Mouse (Mus musculus): ENCODE measurements around the gene Rcn3. TPM values are rescaled to one million over a fixed set of nuclear protein-coding genes. Genes with fewer than 3 reads are reported as not detected.
A peak's percentile ranks its signal among the peaks of the same experiment; 100 is the strongest.

Rcn3 gene
- polyA plus RNA-seq, 1 experiment = 7.6 TPM

GRCm38 (mm10) chr7:45043307-45043706 is 48.7 kb downstream of the Rcn3 start:
- Histone ChIP-seq H3K27ac (ENCODE audit: insufficient read depth, low read length) (no peak overlapping the region), H3K4me1 (ENCODE audit: control insufficient read depth, insufficient read depth, low read length) (peaks cover 3% of the 10 kb centered on the region), H3K4me3 (replicated peaks; ENCODE audit: insufficient read depth, low read depth, low read length) (no peak overlapping the region), H3K27me3 (ENCODE audit: control insufficient read depth, insufficient read depth, low read length) (no peaks in the 10 kb centered on the region)
- WGBS = 91% methylated on average over 14 of the region's 14 CpGs
- no peak for DNase-seq
- TF ChIP-seq CTCF (IDR thresholded peaks at IDR 0.05; ENCODE audit: borderline replicate concordance, insufficient read depth, low read depth, low read length) = no peak

- TF ChIP-seq CTCF (IDR thresholded peaks at IDR 0.05; ENCODE audit: borderline replicate concordance, insufficient read depth, low read depth, low read length) = no peak
- no peak for TF ChIP-seq POLR2A (IDR thresholded peaks at IDR 0.05; ENCODE audit: borderline replicate concordance, insufficient read depth, low read length)
- Histone ChIP-seq H3K4me3 (replicated peaks; ENCODE audit: insufficient read depth, low read depth, low read length) (no peak overlapping the region), H3K27me3 (ENCODE audit: control insufficient read depth, insufficient read depth, low read length) (no peaks in the 10 kb centered on the region), H3K4me1 (ENCODE audit: control insufficient read depth, insufficient read depth, low read length) (no peaks in the 10 kb centered on the region; the same call in 1 of the 2 replicates), H3K27ac (ENCODE audit: insufficient read depth, low read length) (no peak overlapping the region)
- 87% methylated on average over 9 of the region's 9 CpGs for WGBS
- DNase-seq = no peak
Observed at GRCm38 (mm10) chr7:45040851-45041250, 51.2 kb downstream of the Rcn3 start.

- H3K27me3 ChIP-seq (ENCODE audit: control insufficient read depth, insufficient read depth, low read length) = no peaks in the 10 kb centered on the region
- 97% methylated on average over 9 of the region's 9 CpGs for WGBS
- H3K4me1 ChIP-seq (ENCODE audit: control insufficient read depth, insufficient read depth, low read length) = no peaks in the 10 kb centered on the region; the same call in 1 of the 2 replicates
- TF ChIP-seq CTCF (IDR thresholded peaks at IDR 0.05; ENCODE audit: borderline replicate concordance, insufficient read depth, low read depth, low read length) (no peak), POLR2A (IDR thresholded peaks at IDR 0.05; ENCODE audit: borderline replicate concordance, insufficient read depth, low read length) (no peak)
- no peak for DNase-seq
- no peak overlapping the region for H3K27ac ChIP-seq (ENCODE audit: insufficient read depth, low read length)
- no peak overlapping the region for H3K4me3 ChIP-seq (replicated peaks; ENCODE audit: insufficient read depth, low read depth, low read length)
Observed at GRCm38 (mm10) chr7:45038411-45038810, 53.6 kb downstream of the Rcn3 start.

- Histone ChIP-seq H3K4me3 (replicated peaks; ENCODE audit: insufficient read depth, low read depth, low read length) (no peak overlapping the region), H3K27me3 (ENCODE audit: control insufficient read depth, insufficient read depth, low read length) (no peaks in the 10 kb centered on the region), H3K4me1 (ENCODE audit: control insufficient read depth, insufficient read depth, low read length) (no peaks in the 10 kb centered on the region; the same call in 1 of the 2 replicates), H3K27ac (ENCODE audit: insufficient read depth, low read length) (no peak overlapping the region)
- TF ChIP-seq POLR2A (IDR thresholded peaks at IDR 0.05; ENCODE audit: borderline replicate concordance, insufficient read depth, low read length) (no peak), CTCF (IDR thresholded peaks at IDR 0.05; ENCODE audit: borderline replicate concordance, insufficient read depth, low read depth, low read length) (peak; percentile 73)
- WGBS = 62% methylated on average over 7 of the region's 7 CpGs
- peak in 1 of 2 experiments; percentile 36 for DNase-seq
Observed at GRCm38 (mm10) chr7:45037720-45038361, 54.2 kb downstream of the Rcn3 start.

GRCm38 (mm10) chr7:45036702-45037101 is 55.3 kb downstream of the Rcn3 start:
- TF ChIP-seq CTCF (IDR thresholded peaks at IDR 0.05; ENCODE audit: borderline replicate concordance, insufficient read depth, low read depth, low read length) = no peak
- TF ChIP-seq POLR2A (IDR thresholded peaks at IDR 0.05; ENCODE audit: borderline replicate concordance, insufficient read depth, low read length) = no peak
- Histone ChIP-seq H3K4me1 (ENCODE audit: control insufficient read depth, insufficient read depth, low read length) (no peaks in the 10 kb centered on the region; the same call in 1 of the 2 replicates), H3K4me3 (replicated peaks; ENCODE audit: insufficient read depth, low read depth, low read length) (no peak overlapping the region), H3K27ac (ENCODE audit: insufficient read depth, low read length) (no peak overlapping the region), H3K27me3 (ENCODE audit: control insufficient read depth, insufficient read depth, low read length) (no peaks in the 10 kb centered on the region)
- WGBS = 92% methylated on average over 11 of the region's 11 CpGs
- DNase-seq = no peak

- DNase-seq = no peak
- Histone ChIP-seq H3K27ac (ENCODE audit: insufficient read depth, low read length) (no peak overlapping the region), H3K4me3 (replicated peaks; ENCODE audit: insufficient read depth, low read depth, low read length) (no peak overlapping the region), H3K4me1 (ENCODE audit: control insufficient read depth, insufficient read depth, low read length) (no peaks in the 10 kb centered on the region), H3K27me3 (ENCODE audit: control insufficient read depth, insufficient read depth, low read length) (no peaks in the 10 kb centered on the region)
- WGBS = 91% methylated on average over 3 of the region's 3 CpGs
- TF ChIP-seq CTCF (IDR thresholded peaks at IDR 0.05; ENCODE audit: borderline replicate concordance, insufficient read depth, low read depth, low read length) = no peak
- TF ChIP-seq POLR2A (IDR thresholded peaks at IDR 0.05; ENCODE audit: borderline replicate concordance, insufficient read depth, low read length) = no peak
Observed at GRCm38 (mm10) chr7:45035631-45036030, 56.4 kb downstream of the Rcn3 start.

GRCm38 (mm10) chr7:45033722-45034359 is 58.2 kb downstream of the Rcn3 start:
- 91% methylated on average over 19 of the region's 19 CpGs for WGBS
- no peak overlapping the region for H3K4me3 ChIP-seq (replicated peaks; ENCODE audit: insufficient read depth, low read depth, low read length)
- H3K4me1 ChIP-seq (ENCODE audit: control insufficient read depth, insufficient read depth, low read length) = no peaks in the 10 kb centered on the region
- TF ChIP-seq CTCF (IDR thresholded peaks at IDR 0.05; ENCODE audit: borderline replicate concordance, insufficient read depth, low read depth, low read length) (no peak), POLR2A (IDR thresholded peaks at IDR 0.05; ENCODE audit: borderline replicate concordance, insufficient read depth, low read length) (no peak)
- no peak overlapping the region for H3K27ac ChIP-seq (ENCODE audit: insufficient read depth, low read length)
- DNase-seq = no peak
- H3K27me3 ChIP-seq (ENCODE audit: control insufficient read depth, insufficient read depth, low read length) = no peaks in the 10 kb centered on the region

Other genes with a start within 250 kb of the Rcn3 start
- gene Akt1s1, start 243.2 kb downstream of the Rcn3 start, polyA plus RNA-seq (2012; rRNA removed) = 78.3 and 83.6 TPM in 2 replicates
- 119 and 123 TPM in 2 replicates for gene Tbc1d17, start 243.1 kb downstream of the Rcn3 start, polyA plus RNA-seq (2012; rRNA removed)
- gene Pnkp, start 235.1 kb downstream of the Rcn3 start, polyA plus RNA-seq (2012; rRNA removed) = 38.3 and 46.7 TPM in 2 replicates
- gene Ptov1, start 222.4 kb downstream of the Rcn3 start, polyA plus RNA-seq (2012; rRNA removed) = 355 and 364 TPM in 2 replicates
- 105 and 117 TPM in 2 replicates for gene Med25, start 199.5 kb downstream of the Rcn3 start, polyA plus RNA-seq (2012; rRNA removed)
- gene Fuz, start 196.1 kb downstream of the Rcn3 start, polyA plus RNA-seq (2012; rRNA removed) = 29.0 and 31.9 TPM in 2 replicates
- 216 and 229 TPM in 2 replicates for gene Ap2a1, start 162.7 kb downstream of the Rcn3 start, polyA plus RNA-seq (2012; rRNA removed)
- gene Tsks, start 149.0 kb downstream of the Rcn3 start, polyA plus RNA-seq (2012; rRNA removed) = 0.16 and 0.40 TPM in 2 replicates
- gene Cpt1c, start 117.4 kb downstream of the Rcn3 start, polyA plus RNA-seq (2012; rRNA removed) = 129 and 137 TPM in 2 replicates
- 225 and 227 TPM in 2 replicates for gene Prmt1, start 105.7 kb downstream of the Rcn3 start, polyA plus RNA-seq (2012; rRNA removed)
- 126 and 130 TPM in 2 replicates for gene Irf3, start 94.6 kb downstream of the Rcn3 start, polyA plus RNA-seq (2012; rRNA removed)
- gene Bcl2l12, start 93.5 kb downstream of the Rcn3 start, polyA plus RNA-seq (2012; rRNA removed) = 6.0 and 6.4 TPM in 2 replicates
- 115 and 120 TPM in 2 replicates for gene Scaf1, start 75.9 kb downstream of the Rcn3 start, polyA plus RNA-seq (2012; rRNA removed)
- 29.7 and 29.9 TPM in 2 replicates for gene Rras, start 74.3 kb downstream of the Rcn3 start, polyA plus RNA-seq (2012; rRNA removed)
- gene Prr12, start 39.3 kb downstream of the Rcn3 start, polyA plus RNA-seq (2012; rRNA removed) = 22.6 and 23.3 TPM in 2 replicates
- 106 and 112 TPM in 2 replicates for gene Nosip, start 29.8 kb downstream of the Rcn3 start, polyA plus RNA-seq (2012; rRNA removed)
- gene Prrg2, start 29.5 kb downstream of the Rcn3 start, polyA plus RNA-seq (2012; rRNA removed) = 23.3 and 23.7 TPM in 2 replicates
- 32.1 and 33.7 TPM in 2 replicates for gene Fcgrt, start 11.6 kb upstream of the Rcn3 start, polyA plus RNA-seq (2012; rRNA removed)
- 392 and 433 TPM in 2 replicates for gene Rps11, start 32.2 kb upstream of the Rcn3 start, polyA plus RNA-seq (2012; rRNA removed)
- 1,090 and 1,228 TPM in 2 replicates for gene Rpl13a, start 36.5 kb upstream of the Rcn3 start, polyA plus RNA-seq (2012; rRNA removed)
- 0.16 TPM in 1 of 2 replicates, not detected in the other for gene Gm45713, start 44.0 kb upstream of the Rcn3 start, polyA plus RNA-seq (2012; rRNA removed)
- gene Flt3l, start 44.2 kb upstream of the Rcn3 start, polyA plus RNA-seq (2012; rRNA removed) = 24.4 and 28.4 TPM in 2 replicates
- gene Pih1d1, start 62.1 kb upstream of the Rcn3 start, polyA plus RNA-seq (2012; rRNA removed) = 52.3 and 53.1 TPM in 2 replicates
- gene Aldh16a1, start 62.4 kb upstream of the Rcn3 start, polyA plus RNA-seq (2012; rRNA removed) = 17.2 and 18.0 TPM in 2 replicates
- gene Slc17a7, start 71.7 kb upstream of the Rcn3 start, polyA plus RNA-seq (2012; rRNA removed) = 397 and 476 TPM in 2 replicates
- gene Gfy, start 87.3 kb upstream of the Rcn3 start, polyA plus RNA-seq (2012; rRNA removed) = 0.54 and 0.57 TPM in 2 replicates
- not detected in 2 replicates for gene Pth2, start 88.8 kb upstream of the Rcn3 start, polyA plus RNA-seq (2012; rRNA removed)
- gene Ccdc155, start 112.7 kb upstream of the Rcn3 start, polyA plus RNA-seq (2012; rRNA removed) = 1.9 and 2.4 TPM in 2 replicates
- gene Dkkl1, start 119.9 kb upstream of the Rcn3 start, polyA plus RNA-seq (2012; rRNA removed) = 0.36 and 0.51 TPM in 2 replicates
- gene Tead2, start 123.5 kb upstream of the Rcn3 start, polyA plus RNA-seq (2012; rRNA removed) = 4.7 and 5.0 TPM in 2 replicates
- gene Cd37, start 146.9 kb upstream of the Rcn3 start, polyA plus RNA-seq (2012; rRNA removed) = 3.1 and 4.3 TPM in 2 replicates
- gene Slc6a16, start 148.9 kb upstream of the Rcn3 start, polyA plus RNA-seq (2012; rRNA removed) = 2.6 and 3.1 TPM in 2 replicates
- not detected in 2 replicates for gene Slc6a21, start 185.3 kb upstream of the Rcn3 start, polyA plus RNA-seq (2012; rRNA removed)
- gene Trpm4, start 241.6 kb upstream of the Rcn3 start, polyA plus RNA-seq (2012; rRNA removed) = 17.5 and 18.9 TPM in 2 replicates
- 0.11 and 0.31 TPM in 2 replicates for gene Hrc, start 243.1 kb upstream of the Rcn3 start, polyA plus RNA-seq (2012; rRNA removed)